Mouse (Mus musculus): ENCODE measurements at regions not wholly inside any gene's neighbourhood (a gene's known extent, or its start where the extent isn't known, plus 50 kb on each side); places are given as distances from the start of the nearest gene placed in this dataset.

GRCm38 (mm10) chr13:112134701-112135100 is 153.6 kb upstream of the Ankrd55 start:
- TF ChIP-seq CTCF (IDR thresholded peaks at IDR 0.05; ENCODE audit: borderline replicate concordance, insufficient read depth, low read depth, low read length) (no peak), POLR2A (IDR thresholded peaks at IDR 0.05; ENCODE audit: borderline replicate concordance, insufficient read depth, low read length) (no peak)

All from cerebellum, adult 2 months (tissue).